In genomic region chr4:141564660-141565059, GRCm38 (mm10) we compare ENCODE assay signal across 30 mouse cellular contexts. TPM values are rescaled to one million over a fixed set of nuclear protein-coding genes. Genes with fewer than 3 reads are reported as not detected.
DNase-seq lines count a peak whose midpoint lies in the region; ATAC-seq and TF ChIP-seq lines count a peak whose summit lies in the region.
"Had no signal": no experiment of that assay in that cellular context is flagged by ENCODE, and none has a peak within 500 bp of the region (broad histone marks: within the 10 kb centered on the region; RNA-seq: fewer than 3 reads in every experiment).

No protein-coding gene starts in this region.

- intact Hi-C loops in left cerebral cortex, postnatal 36 days (cut with DNase I): no loop called here

- no peak overlapping the region for H3K4me2 ChIP-seq in liver, postnatal 0 days (ENCODE audit: low read depth, low read length)
- H3K4me2 ChIP-seq: intestine, embryonic 15.5 days; kidney, embryonic 15.5 days; limb, embryonic 15.5 days; lung, embryonic 15.5 days had no signal

- H3K9me3 ChIP-seq in ES-Bruce4 (replicated peaks; ENCODE audit: control insufficient read depth, insufficient read depth, low read length, poor library complexity, severe bottlenecking) (no peaks in the 10 kb centered on the region), MEL (replicated peaks; ENCODE audit: insufficient read depth, low read length) (no peaks in the 10 kb centered on the region)
- no peaks in the 10 kb centered on the region for H3K9me3 ChIP-seq in liver, postnatal 0 days (ENCODE audit: low read length)
- H3K9me3 ChIP-seq: intestine, embryonic 15.5 days; kidney, embryonic 15.5 days; limb, embryonic 15.5 days; lung, embryonic 15.5 days; megakaryocyte, embryonic 14.5 days had no signal

- H3K79me2 ChIP-seq in MEL (ENCODE audit: control insufficient read depth, insufficient read depth, low read length, poor library complexity): peaks cover under 1% of the 10 kb centered on the region; the same call in 1 of the 2 replicates

- H3K27ac ChIP-seq in ES-Bruce4 (ENCODE audit: insufficient read depth, low read length) (peak overlapping the region; percentile 98), MEL (ENCODE audit: control insufficient read depth, low read depth, low read length) (no peak overlapping the region)
- H3K27ac ChIP-seq in embryonic fibroblast, embryonic 13.5 days (ENCODE audit: insufficient read depth, low read length): peak overlapping the region; percentile 63
- no peak overlapping the region for H3K27ac ChIP-seq in liver, postnatal 0 days (ENCODE audit: low read depth)
- H3K27ac ChIP-seq: liver, embryonic 14.5 days had no signal

- no peak for TF ChIP-seq RAD21 in MEL (IDR thresholded peaks at IDR 0.05; ENCODE audit: low read depth, low read length)

- TF ChIP-seq EP300 in ES-Bruce4 (IDR thresholded peaks at IDR 0.05; ENCODE audit: insufficient read depth, low read depth, low read length) (0 out of 2 replicates have a peak, but pooled peaks have one; percentile 4), MEL (IDR thresholded peaks at IDR 0.05; ENCODE audit: low read depth in 1 of 2, low read length in 2 of 2) (no peak)
- TF ChIP-seq EP300 in liver, postnatal 0 days (IDR thresholded peaks at IDR 0.05; ENCODE audit: low read depth): no peak

- DNase-seq in kidney, adult 11 months: peak; percentile 2
- no peak for DNase-seq in kidney, postnatal 14 days
- DNase-seq in MEL (ENCODE audit: low read depth, low spot score): no peak
- no peak for DNase-seq in left cerebral cortex, postnatal 36 days (ENCODE audit: low spot score in 2 of 2)
- DNase-seq in liver, postnatal 0 days: no peak
- DNase-seq: cerebellum, adult 11-12 months; cerebellum, postnatal 14 days; embryo, embryonic 11 days; forebrain, postnatal 0 days; gastrocnemius, postnatal 36 days; layer of hippocampus, adult 9-11 months; left cerebral cortex, postnatal 4 days; lung, postnatal 36 days; midbrain, embryonic 14.5 days; right cerebral cortex, postnatal 25 days; spleen, adult 18-20 months; thymus, postnatal 25 days had no signal

- H3K4me3 ChIP-seq in ES-Bruce4 (ENCODE audit: low read depth, low read length) (no peak overlapping the region), MEL (ENCODE audit: control insufficient read depth in 1 of 2, insufficient read depth in 1 of 2, low read depth in 2 of 2, low read length in 2 of 2) (no peak overlapping the region)
- no peak overlapping the region for H3K4me3 ChIP-seq in embryonic fibroblast, embryonic 13.5 days (ENCODE audit: insufficient read depth, low read length)
- no peak overlapping the region for H3K4me3 ChIP-seq in liver, postnatal 0 days (ENCODE audit: low read depth, low read length)
- H3K4me3 ChIP-seq: intestine, embryonic 15.5 days; kidney, embryonic 15.5 days; left cerebral cortex, adult 2 months; limb, embryonic 15.5 days; lung, embryonic 15.5 days; megakaryocyte, embryonic 14.5 days had no signal

- H3K27me3 ChIP-seq in ES-Bruce4 (ENCODE audit: control insufficient read depth, insufficient read depth, low read length, poor library complexity, severe bottlenecking): no peaks in the 10 kb centered on the region
- H3K27me3 ChIP-seq in MEL (ENCODE audit: control insufficient read depth in 1 of 2, insufficient read depth in 2 of 2, low read length in 2 of 2): peaks cover 0 to 5% of the 10 kb centered on the region in 2 experiments; a peak in 3 of 4 replicates
- no peaks in the 10 kb centered on the region for H3K27me3 ChIP-seq in liver, postnatal 0 days (ENCODE audit: insufficient read depth, low read length)
- H3K27me3 ChIP-seq: intestine, embryonic 15.5 days; kidney, embryonic 15.5 days; limb, embryonic 15.5 days; lung, embryonic 15.5 days had no signal

- TF ChIP-seq CTCF in ES-Bruce4 (IDR thresholded peaks at IDR 0.05; ENCODE audit: low read depth, low read length) (no peak), MEL (IDR thresholded peaks at IDR 0.05 in 2 of 3, conservative IDR thresholded peaks at IDR 0.05 in 1 of 3; ENCODE audit: control insufficient read depth in 1 of 3, insufficient read depth in 1 of 3, low read depth in 2 of 3, low read length in 3 of 3, poor library complexity in 1 of 3, severe bottlenecking in 1 of 3) (0 out of 6 replicates have a peak, but pooled peaks of 1 of the 3 experiments have one; percentile 0)
- TF ChIP-seq CTCF in embryonic fibroblast, embryonic 13.5 days (IDR thresholded peaks at IDR 0.05; ENCODE audit: borderline replicate concordance, insufficient read depth, low read length): no peak
- no peak for TF ChIP-seq CTCF in liver, postnatal 0 days (IDR thresholded peaks at IDR 0.05; ENCODE audit: low read depth)

- TF ChIP-seq POLR2A in ES-Bruce4 (IDR thresholded peaks at IDR 0.05; ENCODE audit: insufficient read depth, low read length) (no peak), MEL (IDR thresholded peaks at IDR 0.05; ENCODE audit: control insufficient read depth in 1 of 2, insufficient read depth in 1 of 2, low read depth in 1 of 2, low read length in 2 of 2, poor library complexity in 1 of 2) (no peak)
- TF ChIP-seq POLR2A in embryonic fibroblast, embryonic 13.5 days (IDR thresholded peaks at IDR 0.05; ENCODE audit: low read depth, low read length): no peak

- WGBS in liver, postnatal 0 days (ENCODE audit: insufficient replicate concordance): 63% methylated on average over 3 of the region's 3 CpGs

- H3K4me1 ChIP-seq in ES-Bruce4 (ENCODE audit: control insufficient read depth, insufficient read depth, low read length) (peaks cover 8% of the 10 kb centered on the region), MEL (ENCODE audit: control insufficient read depth in 1 of 2, insufficient read depth in 2 of 2, low read length in 2 of 2) (peaks cover 0 to 9% of the 10 kb centered on the region in 2 experiments; a peak in 1 of 4 replicates)
- H3K4me1 ChIP-seq in embryonic fibroblast, embryonic 13.5 days (ENCODE audit: control insufficient read depth, insufficient read depth, low read length): peaks cover 8% of the 10 kb centered on the region; the same call in 1 of the 2 replicates
- peaks cover 5% of the 10 kb centered on the region for H3K4me1 ChIP-seq in liver, postnatal 0 days (ENCODE audit: insufficient read depth)

- H3K36me3 ChIP-seq in ES-Bruce4 (ENCODE audit: control insufficient read depth, insufficient read depth, low read length, poor library complexity, severe bottlenecking) (no peaks in the 10 kb centered on the region), MEL (ENCODE audit: control insufficient read depth in 1 of 2, insufficient read depth in 2 of 2, low read length in 2 of 2) (peaks cover 0 to 4% of the 10 kb centered on the region in 2 experiments; a peak in 1 of 4 replicates)
- H3K36me3 ChIP-seq in liver, postnatal 0 days (replicated peaks; ENCODE audit: insufficient read depth, low read length): no peaks in the 10 kb centered on the region
- H3K36me3 ChIP-seq: intestine, embryonic 15.5 days; kidney, embryonic 15.5 days; limb, embryonic 15.5 days; lung, embryonic 15.5 days had no signal

- ATAC-seq in liver, postnatal 0 days: no peak
- ATAC-seq: forebrain, postnatal 0 days; hindbrain, embryonic 16.5 days; intestine, embryonic 15.5 days had no signal

- H3K9ac ChIP-seq in ES-Bruce4 (ENCODE audit: low read depth, poor library complexity, severe bottlenecking): peak overlapping the region; percentile 6
- no peak overlapping the region for H3K9ac ChIP-seq in MEL (ENCODE audit: control insufficient read depth, low read depth, low read length, poor library complexity, severe bottlenecking)
- no peak overlapping the region for H3K9ac ChIP-seq in liver, postnatal 0 days (replicated peaks)
- H3K9ac ChIP-seq: forebrain, postnatal 0 days; intestine, embryonic 15.5 days; kidney, embryonic 15.5 days; limb, embryonic 15.5 days; liver, embryonic 14.5 days; lung, embryonic 15.5 days had no signal

RNA-seq across cellular contexts. Expression of gene Spen, which starts 26.3 kb away (rescaled TPM):
- polyA plus RNA-seq in ES-Bruce4 (2011; ENCODE audit: insufficient read depth, insufficient read length, low read depth, missing spikeins): 39.6 and 46.9 TPM in 2 replicates
- 11.9 and 12.6 TPM in 2 replicates for total RNA-seq in MEL (2012; rRNA removed)
- polyA plus RNA-seq in MEL (2012; ENCODE audit: insufficient read depth in 1 of 2, insufficient read length in 2 of 2, low read depth in 1 of 2, low replicate concordance in 2 of 2, missing spikeins in 1 of 2): 100 to 1,000 TPM in 1 of 2 experiments, 10 to 100 TPM in 1; 46.9 to 102 TPM
- polyA plus RNA-seq in embryonic fibroblast, embryonic 13.5 days (2011; ENCODE audit: insufficient read length, low read depth, missing spikeins): 20.7 and 21.2 TPM in 2 replicates
- 10 to 100 TPM; 50.8 to 72.8 TPM for total RNA-seq in left cerebral cortex, postnatal 36 days (2021)
- 2.3 and 3.0 TPM in 2 replicates for polyA plus RNA-seq in liver, postnatal 0 days (2015; fragmentation: Nextera tagmentation; extraction: Ambion mirVana)

RNA-seq across cellular contexts. Expression of gene Fblim1, which starts 41.2 kb away (rescaled TPM):
- 73.8 and 76.6 TPM in 2 replicates for polyA plus RNA-seq in ES-Bruce4 (2011; ENCODE audit: insufficient read depth, insufficient read length, low read depth, missing spikeins)
- not detected in 2 replicates for total RNA-seq in MEL (2012; rRNA removed)
- polyA plus RNA-seq in MEL (2012; ENCODE audit: insufficient read depth in 1 of 2, insufficient read length in 2 of 2, low read depth in 1 of 2, low replicate concordance in 2 of 2, missing spikeins in 1 of 2): not detected
- 72.4 and 90.1 TPM in 2 replicates for polyA plus RNA-seq in embryonic fibroblast, embryonic 13.5 days (2011; ENCODE audit: insufficient read length, low read depth, missing spikeins)
- 1 to 10 TPM in 1 of 2 experiments, under 1 TPM in 1; 0.68 to 1.2 TPM for total RNA-seq in left cerebral cortex, postnatal 36 days (2021)
- polyA plus RNA-seq in liver, postnatal 0 days (2015; fragmentation: Nextera tagmentation; extraction: Ambion mirVana): 1.5 and 1.8 TPM in 2 replicates

RNA-seq across cellular contexts. Expression of gene Tmem82, which starts 53.8 kb away (rescaled TPM):
- 3.4 and 4.5 TPM in 2 replicates for polyA plus RNA-seq in ES-Bruce4 (2011; ENCODE audit: insufficient read depth, insufficient read length, low read depth, missing spikeins)
- not detected in 2 replicates for total RNA-seq in MEL (2012; rRNA removed)
- polyA plus RNA-seq in MEL (2012; ENCODE audit: insufficient read depth in 1 of 2, insufficient read length in 2 of 2, low read depth in 1 of 2, low replicate concordance in 2 of 2, missing spikeins in 1 of 2): under 1 TPM in 1 of 2 experiments, not detected in 1; 0.21 TPM
- polyA plus RNA-seq in embryonic fibroblast, embryonic 13.5 days (2011; ENCODE audit: insufficient read length, low read depth, missing spikeins): not detected in 2 replicates
- total RNA-seq in left cerebral cortex, postnatal 36 days (2021): 1 to 10 TPM in 1 of 2 experiments, under 1 TPM in 1; 0.35 to 1.3 TPM
- polyA plus RNA-seq in liver, postnatal 0 days (2015; fragmentation: Nextera tagmentation; extraction: Ambion mirVana): 17.3 and 17.8 TPM in 2 replicates

RNA-seq across cellular contexts. Expression of gene Slc25a34, which starts 59.0 kb away (rescaled TPM):
- polyA plus RNA-seq in ES-Bruce4 (2011; ENCODE audit: insufficient read depth, insufficient read length, low read depth, missing spikeins): 0.82 and 1.8 TPM in 2 replicates
- total RNA-seq in MEL (2012; rRNA removed): not detected in 2 replicates
- under 1 TPM in 1 of 2 experiments, not detected in 1; 0.10 TPM for polyA plus RNA-seq in MEL (2012; ENCODE audit: insufficient read depth in 1 of 2, insufficient read length in 2 of 2, low read depth in 1 of 2, low replicate concordance in 2 of 2, missing spikeins in 1 of 2)
- 0.19 TPM in 1 of 2 replicates, not detected in the other for polyA plus RNA-seq in embryonic fibroblast, embryonic 13.5 days (2011; ENCODE audit: insufficient read length, low read depth, missing spikeins)
- 1 to 10 TPM; 3.0 to 4.3 TPM for total RNA-seq in left cerebral cortex, postnatal 36 days (2021)
- polyA plus RNA-seq in liver, postnatal 0 days (2015; fragmentation: Nextera tagmentation; extraction: Ambion mirVana): 0.40 and 0.76 TPM in 2 replicates
- total RNA-seq: hematopoietic stem cell, adult 5-6 weeks had no signal
- polyA plus RNA-seq: forebrain, embryonic 11.5 days; neural tube, embryonic 11.5 days had no signal

Comparison
In these comparisons a context has a peak if more than half of its experiments do, and no peak if none do; other contexts are left out.
1. H3K27ac ChIP-seq: peak in ES-Bruce4 (single experiment) and embryonic fibroblast, embryonic 13.5 days (single experiment); none in MEL (single experiment) and liver, postnatal 0 days (single experiment).
2. RNA of gene Fblim1, which starts 41.2 kb away (polyA plus RNA-seq): 73.8 to 76.6 TPM in ES-Bruce4 and 72.4 to 90.1 TPM in embryonic fibroblast, embryonic 13.5 days; 1.5 to 1.8 TPM in liver, postnatal 0 days and not detected in MEL; every median in the first group is over 10 times any median in the second.